Mouse (Mus musculus) urinary bladder, adult 18-20 months (tissue): Measurements from ENCODE around the gene Pbx2.

Source experiments
- DNase-seq, 2 experiments: peaks; one replicate each; pipeline ENCODE4 v3.0.0; 2022; ENCODE audit warnings: low spot score in 2 of 2, mixed read lengths in 2 of 2

Pbx2 gene

DNA sequence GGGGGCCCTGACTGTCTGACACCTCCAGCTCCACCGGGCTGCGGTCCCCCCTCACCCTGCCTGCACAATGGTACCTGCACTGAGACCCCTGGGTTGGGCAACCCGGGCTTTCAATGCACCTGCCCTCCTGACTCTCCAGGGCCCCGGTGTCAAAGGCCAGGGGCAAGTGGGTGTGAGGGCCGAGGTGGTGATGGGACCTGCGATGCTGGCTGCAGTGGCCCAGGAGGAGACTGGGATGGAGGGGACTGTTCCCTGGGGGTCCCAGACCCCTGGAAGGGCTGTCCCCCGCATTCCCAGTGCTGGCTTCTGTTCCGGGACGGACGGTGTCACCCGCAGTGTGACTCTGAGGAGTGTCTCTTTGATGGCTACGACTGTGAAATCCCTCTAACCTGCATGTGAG lies 8.5 kb upstream of the Pbx2 start:
- DNase-seq, result no peak

DNA sequence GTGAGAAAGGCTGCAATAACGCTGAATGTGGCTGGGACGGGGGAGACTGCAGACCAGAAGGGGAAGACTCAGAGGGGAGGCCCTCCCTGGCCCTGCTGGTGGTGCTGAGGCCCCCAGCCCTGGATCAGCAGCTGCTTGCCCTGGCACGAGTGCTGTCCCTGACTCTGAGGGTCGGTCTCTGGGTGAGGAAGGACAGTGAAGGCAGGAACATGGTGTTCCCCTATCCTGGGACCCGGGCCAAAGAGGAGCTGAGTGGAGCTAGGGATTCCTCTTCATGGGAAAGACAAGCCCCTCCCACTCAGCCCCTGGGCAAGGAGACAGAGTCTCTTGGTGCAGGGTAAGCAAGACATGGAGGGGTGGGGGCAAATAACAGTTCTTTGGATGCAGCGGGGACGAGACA lies 7.7 kb upstream of the Pbx2 start:
- DNase-seq, result no peak

DNA sequence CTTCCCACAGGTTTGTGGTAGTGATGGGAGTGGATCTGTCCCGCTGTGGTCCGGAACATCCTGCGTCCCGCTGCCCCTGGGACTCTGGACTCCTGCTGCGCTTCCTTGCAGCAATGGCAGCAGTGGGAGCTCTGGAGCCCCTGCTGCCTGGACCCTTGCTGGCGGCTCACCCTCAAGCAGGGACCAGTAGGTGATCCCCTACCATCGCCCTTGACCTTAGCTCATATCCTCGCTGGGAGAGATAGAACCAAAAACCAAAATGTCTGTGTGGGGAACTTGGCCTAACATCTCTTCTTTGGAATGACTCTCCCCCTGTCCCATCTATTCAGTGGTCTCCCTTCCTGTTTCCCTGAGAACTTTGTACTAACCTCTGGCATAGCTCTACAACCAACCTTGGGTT lies 7.2 kb upstream of the Pbx2 start:
- no peak for DNase-seq

DNA sequence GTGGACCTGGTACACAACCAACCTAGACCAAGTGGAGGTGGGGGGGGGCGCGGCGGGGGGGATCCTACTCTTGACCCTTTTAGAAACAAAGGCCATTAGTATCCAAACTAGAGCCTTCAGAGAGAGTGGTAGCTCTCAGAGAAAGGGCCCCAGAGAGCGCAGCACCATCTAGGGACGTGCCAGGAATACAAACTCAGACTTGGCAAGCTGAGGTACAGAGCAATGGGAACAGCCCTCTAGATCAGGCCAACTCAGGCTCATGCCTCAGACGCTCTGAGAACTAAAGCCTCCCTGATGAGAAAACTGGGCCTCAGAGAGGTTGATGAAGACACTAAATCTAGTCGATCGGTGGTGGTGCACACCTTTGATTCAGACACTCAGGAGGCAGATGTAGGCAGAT lies 5.9 kb upstream of the Pbx2 start:
- DNase-seq, result no peak

- DNase-seq, result no peak
Measured at GRCm38 (mm10) chr17:34585877-34586771, 4.9 kb upstream of the Pbx2 start.

DNA sequence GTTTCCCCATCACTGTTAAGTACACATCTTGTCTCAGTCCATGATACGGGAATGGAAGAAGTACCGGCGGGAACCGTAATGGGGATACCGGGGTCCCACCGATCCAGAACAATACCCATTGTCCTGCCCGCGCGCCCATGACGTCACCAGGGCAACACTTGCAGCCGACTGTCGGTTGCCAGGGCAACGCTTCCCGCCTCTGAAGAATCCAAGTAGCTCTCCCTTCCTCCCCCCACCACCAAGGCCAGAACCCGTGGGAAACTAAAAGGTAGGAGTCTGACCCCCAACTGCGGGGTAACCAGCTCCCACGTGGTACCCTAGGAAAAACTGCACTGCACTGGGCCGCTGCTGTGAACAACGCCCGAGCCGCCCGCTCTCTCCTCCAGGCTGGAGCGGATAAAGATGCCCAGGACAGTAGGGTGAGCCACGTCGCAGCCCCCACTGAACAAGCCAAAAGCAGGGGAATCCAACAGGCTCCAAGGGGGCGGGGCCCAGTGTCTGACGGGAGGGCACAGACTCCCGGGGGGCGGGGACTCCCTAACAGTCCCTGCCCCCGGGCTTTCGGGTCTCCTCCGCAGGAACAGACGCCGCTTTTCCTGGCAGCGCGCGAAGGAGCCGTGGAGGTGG lies 4.2 kb upstream of the Pbx2 start:
- no peak for DNase-seq

DNA sequence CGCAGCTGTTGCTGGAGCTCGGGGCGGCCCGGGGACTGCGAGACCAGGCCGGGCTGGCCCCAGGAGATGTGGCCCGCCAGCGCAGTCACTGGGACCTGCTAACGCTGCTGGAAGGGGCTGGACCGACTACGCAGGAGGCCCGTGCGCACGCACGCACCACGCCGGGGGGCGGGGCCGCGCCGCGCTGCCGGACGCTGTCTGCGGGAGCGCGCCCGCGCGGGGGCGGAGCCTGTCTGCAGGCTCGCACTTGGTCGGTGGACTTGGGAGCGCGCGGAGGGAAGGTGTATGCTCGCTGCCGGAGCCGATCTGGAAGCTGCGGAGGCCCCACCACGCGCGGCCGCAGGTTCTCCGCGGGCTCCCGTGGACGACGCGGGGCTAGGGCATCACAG lies 3.6 kb upstream of the Pbx2 start:
- peak; percentile 95 to 96 for DNase-seq

GRCm38 (mm10) chr17:34587814-34588213 lies 3.3 kb upstream of the Pbx2 start:
- DNase-seq, result no peak

- no peak for DNase-seq
Measured at GRCm38 (mm10) chr17:34588767-34589166, 2.3 kb upstream of the Pbx2 start.

DNA sequence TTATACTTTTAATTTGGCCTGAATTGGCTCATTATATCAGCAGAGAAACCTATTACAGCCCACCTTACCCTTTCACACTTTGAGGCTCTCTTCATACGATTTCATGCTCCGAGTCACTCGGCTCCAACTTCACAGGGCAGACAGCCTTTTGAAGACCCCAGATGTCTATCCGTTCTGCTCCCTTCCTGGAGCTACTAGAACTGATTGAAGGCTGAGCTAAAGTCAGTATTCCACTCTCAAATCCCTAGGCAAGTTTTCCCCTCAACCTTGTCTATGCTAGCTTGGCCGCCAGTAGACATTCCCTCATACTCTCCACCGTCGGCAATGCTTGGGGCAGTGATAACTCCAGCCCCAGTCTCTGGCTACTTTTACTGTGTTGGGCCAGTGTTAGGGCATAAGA lies 1.9 kb upstream of the Pbx2 start:
- DNase-seq, result no peak

DNA sequence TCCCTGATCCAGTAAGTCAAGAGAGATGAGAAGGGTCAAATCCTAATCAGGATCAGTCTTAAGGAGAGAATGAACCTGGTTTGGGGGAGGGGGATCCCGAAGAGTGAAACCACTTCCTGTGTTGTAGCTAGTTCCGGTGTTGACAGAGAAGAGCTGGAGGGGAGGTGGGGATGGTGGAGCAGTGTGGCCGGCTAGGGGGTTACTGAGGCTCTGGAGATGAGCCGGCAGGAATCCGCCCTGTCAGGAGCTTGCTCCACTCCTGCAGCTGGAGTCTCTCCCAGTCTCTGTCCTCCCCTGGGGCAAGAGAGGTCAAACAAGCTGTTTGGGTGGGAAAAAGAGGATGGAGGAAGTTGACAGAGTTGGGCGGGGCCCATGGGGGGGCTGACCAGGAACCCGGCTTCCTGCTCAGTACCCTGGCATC lies 1.4 kb upstream of the Pbx2 start, which contains the start of gene Gpsm3:
Gene Gpsm3 (plus strand): TSS at position 126 of the 421 bp plus-strand sequence.
- DNase-seq, result peak in 1 of 2 experiments; percentile 61

- DNase-seq, result no peak
Measured at GRCm38 (mm10) chr17:34590154-34590987, 695 bp upstream of the Pbx2 start.

GRCm38 (mm10) chr17:34591994-34592375 lies 919 bp downstream of the Pbx2 start:
- peak in 1 of 2 experiments; percentile 85 for DNase-seq

DNA sequence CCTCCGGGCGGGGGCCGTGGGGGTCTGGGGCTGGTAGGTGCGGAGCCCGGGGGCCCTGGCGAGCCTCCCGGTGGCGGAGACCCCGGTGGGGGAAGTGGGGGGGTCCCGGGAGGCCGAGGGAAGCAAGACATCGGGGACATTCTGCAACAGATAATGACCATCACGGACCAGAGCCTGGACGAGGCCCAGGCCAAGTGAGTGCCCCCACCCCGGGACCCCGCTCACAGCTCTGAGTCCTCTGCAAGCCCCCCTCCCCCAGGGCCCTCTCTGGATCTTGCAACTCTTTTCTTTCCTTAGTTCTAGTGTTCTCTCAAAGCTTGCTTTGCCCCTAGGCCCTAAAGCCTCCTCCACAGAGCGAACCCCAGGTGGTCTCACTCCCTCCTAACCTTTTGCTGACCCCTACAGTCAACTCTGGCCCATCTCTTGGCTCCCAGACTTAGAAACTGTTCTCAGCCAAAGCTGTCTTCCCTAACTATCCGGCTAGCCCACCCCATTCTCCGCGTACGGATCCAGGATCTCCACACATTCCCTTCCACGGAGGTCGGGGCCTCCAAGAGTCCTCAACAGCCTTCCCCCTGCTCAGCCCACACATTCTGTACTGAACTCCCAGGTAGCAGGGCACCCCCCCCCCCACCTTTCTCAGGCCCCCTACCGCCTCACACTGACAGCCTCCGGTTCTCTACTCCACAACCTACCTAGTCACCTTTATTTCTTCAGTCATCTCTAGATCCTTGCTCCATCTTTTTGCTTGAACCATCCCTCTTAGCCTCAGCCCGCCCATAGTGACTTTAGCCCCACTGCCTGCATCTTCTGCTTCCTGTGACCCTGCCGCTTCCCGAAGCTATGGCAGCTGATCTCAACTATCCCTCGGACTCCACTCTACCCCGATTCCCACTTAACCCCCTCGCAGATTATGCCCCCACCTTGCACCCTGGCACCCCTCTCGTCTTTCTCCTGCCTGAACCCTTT lies 1.8 kb downstream of the Pbx2 start:
- DNase-seq, result no peak

- no peak for DNase-seq
Measured at GRCm38 (mm10) chr17:34593752-34594525, 2.9 kb downstream of the Pbx2 start.

GRCm38 (mm10) chr17:34596098-34596497 lies 5.0 kb downstream of the Pbx2 start:
- no peak for DNase-seq

GRCm38 (mm10) chr17:34597566-34598095 lies 6.6 kb downstream of the Pbx2 start, which contains the start of gene Ager:
TSS of gene Ager (plus strand) at chr17:34597862.
- DNase-seq, result no peak

GRCm38 (mm10) chr17:34599891-34600290 lies 8.8 kb downstream of the Pbx2 start:
- no peak for DNase-seq

DNA sequence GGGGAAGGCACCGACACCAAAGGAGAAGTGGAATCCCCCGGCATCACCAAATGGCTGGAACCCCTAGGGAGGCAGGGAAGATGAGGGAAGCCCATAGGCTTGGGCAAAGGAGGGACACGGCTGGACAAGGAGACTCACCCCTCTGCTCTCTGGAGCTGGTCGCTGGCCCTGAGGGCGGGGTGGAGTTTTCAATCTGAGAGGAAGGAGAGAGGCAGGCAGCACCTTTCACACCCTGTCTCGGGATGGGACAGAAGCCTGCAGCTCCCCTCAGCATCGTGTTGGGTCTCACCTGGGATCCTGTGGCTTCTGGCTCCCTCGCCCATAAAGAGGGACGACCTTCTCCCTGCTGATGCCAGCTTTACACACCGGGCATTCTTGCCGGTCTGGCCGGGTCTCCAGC lies 10.7 kb downstream of the Pbx2 start:
- no peak for DNase-seq
